Mouse (Mus musculus): ENCODE results near the gene Prcc.

Prcc gene

DNA sequence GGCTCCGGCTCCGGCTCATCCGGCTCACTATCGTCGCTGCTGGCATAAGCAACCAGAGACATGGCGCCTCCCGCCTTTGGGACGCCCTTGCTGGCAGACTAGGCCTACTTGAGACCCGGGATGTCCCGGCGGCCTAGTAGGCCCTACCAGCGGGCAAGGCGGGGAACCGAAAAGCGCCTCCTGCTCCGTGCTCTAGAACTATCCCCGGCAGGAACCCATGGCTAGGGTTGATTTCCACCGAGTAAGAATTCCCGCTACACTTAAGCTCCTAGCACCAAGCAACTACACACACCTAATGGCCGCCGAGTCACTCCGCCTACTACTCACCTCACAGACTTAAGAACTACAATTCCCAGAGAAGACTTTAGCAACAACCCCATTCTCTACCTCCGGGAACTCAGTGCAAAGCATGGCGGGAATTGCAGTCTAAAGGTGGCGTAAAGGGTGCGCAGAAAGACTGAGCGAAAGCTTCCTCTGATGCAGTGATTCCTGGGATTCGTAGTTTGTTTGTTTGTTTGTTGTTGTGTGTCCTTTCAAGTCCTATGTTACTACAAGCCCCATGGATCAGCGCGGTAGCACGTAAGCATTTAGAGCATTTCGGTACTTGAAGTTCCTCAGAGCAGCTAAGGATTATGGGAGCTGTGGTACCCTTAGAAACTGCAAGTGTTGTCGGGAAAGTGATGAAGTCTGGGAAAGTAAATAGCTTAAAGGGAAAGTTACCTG lies at the start of gene Prcc:
Prcc (minus strand) TSS at position 328 of the 723 bp plus-strand sequence.
- peak; percentile 91 for DNase-seq (ENCODE audit: extremely low spot score)

GRCm38 (mm10) chr3:87935201-87935600 lies 49.8 kb upstream of the Prcc start:
- no peak for DNase-seq (ENCODE audit: extremely low spot score)

DNA sequence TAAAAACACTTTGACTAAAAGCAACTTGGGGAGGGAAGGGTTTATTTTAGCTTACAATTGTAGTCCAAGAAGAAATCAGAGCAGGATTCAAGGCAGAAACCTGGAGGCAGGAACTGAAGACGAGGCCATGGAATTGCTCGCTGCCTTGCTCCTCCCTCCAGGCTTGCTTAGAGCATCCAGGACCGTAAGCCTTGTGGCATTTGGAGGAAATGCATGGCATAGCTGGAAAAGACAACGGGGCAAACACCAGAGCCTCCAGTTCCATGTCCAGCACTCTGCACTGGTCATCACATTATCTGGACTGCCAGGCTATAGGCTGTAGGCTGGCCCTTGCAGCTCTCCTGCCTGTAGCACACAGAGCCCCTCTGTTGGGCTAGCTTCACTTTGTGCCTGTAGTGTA lies 49.1 kb upstream of the Prcc start:
- no peak for DNase-seq (ENCODE audit: extremely low spot score)

DNA sequence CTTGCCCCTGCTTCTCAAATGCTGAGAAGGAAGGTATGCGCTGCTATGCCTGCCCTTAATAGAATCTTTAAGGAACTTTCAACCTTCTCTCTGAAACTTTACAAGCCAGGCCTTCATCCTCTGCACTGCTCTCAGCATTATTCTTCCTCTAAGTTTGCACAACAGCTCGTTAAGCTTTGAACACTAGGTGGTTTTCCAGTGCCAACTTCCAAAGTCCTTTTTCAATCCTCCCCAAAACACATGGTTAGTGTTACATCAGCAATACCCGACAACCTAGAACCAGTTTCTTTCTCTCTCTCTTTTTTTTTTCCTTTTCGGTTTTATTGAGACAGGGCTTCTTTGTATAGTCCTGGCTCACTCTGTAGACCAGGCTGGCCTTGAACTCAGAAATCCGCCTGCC lies 48.6 kb upstream of the Prcc start:
- DNase-seq (ENCODE audit: extremely low spot score): no peak

- DNase-seq (ENCODE audit: extremely low spot score): peak; percentile 97
Observed at GRCm38 (mm10) chr3:87930078-87930795, 44.8 kb upstream of the Prcc start, which contains the start of the genes Isg20l2 and Rrnad1. TSS of gene Isg20l2 (plus strand) at chr3:87930314. TSS of gene Rrnad1 (minus strand) at chr3:87930717.

DNA sequence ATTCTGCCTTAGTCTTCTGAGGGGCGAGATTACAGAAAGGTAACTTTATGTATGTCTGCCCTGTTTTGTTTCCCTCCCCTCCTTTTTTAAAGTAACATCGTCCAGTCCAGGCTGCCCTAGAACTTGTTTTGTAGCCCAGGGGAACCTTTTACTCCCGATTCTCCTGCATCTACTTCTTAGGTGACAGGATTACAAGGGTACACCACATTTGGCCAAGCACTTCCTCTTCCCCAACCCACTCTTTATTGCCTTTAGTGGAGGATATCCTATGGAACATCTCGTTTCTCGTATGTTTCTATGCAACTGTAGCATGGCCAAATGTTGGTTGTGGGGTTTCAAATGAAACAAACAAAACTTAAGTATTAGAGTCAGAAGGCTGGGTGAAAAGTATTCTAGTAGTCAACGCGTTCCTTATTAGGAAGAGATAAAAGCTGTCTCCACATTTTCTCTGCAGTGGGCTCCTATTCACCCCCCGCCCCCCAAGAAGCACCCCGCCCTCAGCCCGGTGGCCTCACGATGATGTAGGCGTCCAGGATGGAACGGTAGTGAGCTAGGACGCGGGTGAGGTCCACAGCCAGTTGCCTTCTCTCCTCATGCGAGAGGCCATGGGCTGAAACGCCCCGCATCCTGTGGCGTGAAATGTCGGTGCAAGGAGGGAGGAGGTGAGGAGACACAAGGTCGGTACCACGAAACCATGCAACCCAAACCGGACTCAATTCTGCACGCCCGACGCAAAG lies 44.1 kb upstream of the Prcc start:
- DNase-seq (ENCODE audit: extremely low spot score): no peak

- no peak for DNase-seq (ENCODE audit: extremely low spot score)
Observed at GRCm38 (mm10) chr3:87927452-87927851, 42.0 kb upstream of the Prcc start.

GRCm38 (mm10) chr3:87924996-87925395 lies 39.6 kb upstream of the Prcc start:
- no peak for DNase-seq (ENCODE audit: extremely low spot score)

GRCm38 (mm10) chr3:87920270-87920943 lies 35.0 kb upstream of the Prcc start:
- no peak for DNase-seq (ENCODE audit: extremely low spot score)

GRCm38 (mm10) chr3:87919336-87920108 lies 34.1 kb upstream of the Prcc start, which contains the start of gene Mrpl24:
TSS of gene Mrpl24 (plus strand) at chr3:87919506.
- DNase-seq (ENCODE audit: extremely low spot score): peak; percentile 83

- no peak for DNase-seq (ENCODE audit: extremely low spot score)
Observed at GRCm38 (mm10) chr3:87918551-87918950, 33.1 kb upstream of the Prcc start.

DNA sequence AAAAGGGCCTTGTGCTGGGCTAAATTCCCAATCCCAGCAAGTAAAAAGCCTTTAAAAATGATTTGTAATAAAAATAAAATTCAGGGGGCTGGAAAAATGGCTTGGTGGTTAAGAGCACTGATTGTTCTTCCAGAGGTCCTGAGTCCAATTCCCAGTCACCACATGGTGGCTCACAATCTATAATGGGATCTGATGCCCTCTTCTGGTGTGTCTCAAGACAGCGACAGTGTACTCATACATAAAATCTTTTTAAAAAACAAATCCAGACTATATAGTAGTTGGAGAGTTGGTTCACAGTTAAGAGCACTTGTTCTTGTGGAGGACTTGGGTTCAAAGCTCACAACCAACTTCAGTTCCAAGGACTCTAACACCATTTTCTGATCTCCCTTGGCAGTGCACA lies 31.6 kb upstream of the Prcc start:
- no peak for DNase-seq (ENCODE audit: extremely low spot score)

- DNase-seq (ENCODE audit: extremely low spot score): no peak
Observed at GRCm38 (mm10) chr3:87913891-87914290, 28.5 kb upstream of the Prcc start.

DNA sequence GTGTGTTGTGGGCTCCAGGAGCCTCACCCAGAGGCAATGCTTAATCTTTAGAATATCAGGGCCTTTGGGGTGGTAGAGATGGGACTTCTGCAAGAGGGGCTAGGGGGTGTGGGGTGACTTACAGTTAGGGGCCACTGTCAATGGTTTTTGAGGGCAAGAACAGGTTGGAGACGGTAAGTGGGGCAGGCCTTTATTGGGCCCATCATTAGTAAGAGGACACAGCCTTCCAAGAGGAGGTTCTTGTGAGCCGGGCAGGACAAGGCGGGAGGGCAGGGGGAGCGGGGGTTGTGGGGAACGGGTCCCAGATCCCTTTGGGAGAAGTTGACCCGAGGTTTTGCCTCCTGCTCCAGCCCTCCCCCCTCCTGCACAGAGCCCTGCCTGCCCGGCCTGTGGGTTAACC lies 28.1 kb upstream of the Prcc start:
- DNase-seq (ENCODE audit: extremely low spot score): no peak

GRCm38 (mm10) chr3:87910573-87911141 lies 25.2 kb upstream of the Prcc start:
- DNase-seq (ENCODE audit: extremely low spot score): peak; percentile 89

DNA sequence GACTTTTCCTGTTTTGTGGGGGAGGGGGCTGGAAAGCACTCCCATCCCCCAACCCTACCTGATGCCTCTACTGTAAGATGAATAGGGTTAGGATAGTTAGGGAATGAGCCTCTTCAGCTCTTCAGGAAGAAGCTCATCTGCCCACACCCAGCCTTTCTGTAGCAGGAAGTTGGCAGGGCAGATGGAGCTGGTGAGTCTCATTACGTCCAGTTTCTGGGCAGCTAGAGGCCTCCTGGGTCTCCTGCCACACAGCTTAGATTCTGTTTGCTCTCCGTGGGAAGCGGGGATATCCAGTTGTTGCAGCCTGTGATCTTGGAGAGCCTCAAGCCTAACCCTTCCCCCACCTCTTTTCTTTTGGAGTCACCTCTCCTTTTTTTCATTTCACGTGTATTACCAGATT lies 24.5 kb upstream of the Prcc start:
- no peak for DNase-seq (ENCODE audit: extremely low spot score)

GRCm38 (mm10) chr3:87909381-87909780 lies 24.0 kb upstream of the Prcc start:
- DNase-seq (ENCODE audit: extremely low spot score): no peak

DNA sequence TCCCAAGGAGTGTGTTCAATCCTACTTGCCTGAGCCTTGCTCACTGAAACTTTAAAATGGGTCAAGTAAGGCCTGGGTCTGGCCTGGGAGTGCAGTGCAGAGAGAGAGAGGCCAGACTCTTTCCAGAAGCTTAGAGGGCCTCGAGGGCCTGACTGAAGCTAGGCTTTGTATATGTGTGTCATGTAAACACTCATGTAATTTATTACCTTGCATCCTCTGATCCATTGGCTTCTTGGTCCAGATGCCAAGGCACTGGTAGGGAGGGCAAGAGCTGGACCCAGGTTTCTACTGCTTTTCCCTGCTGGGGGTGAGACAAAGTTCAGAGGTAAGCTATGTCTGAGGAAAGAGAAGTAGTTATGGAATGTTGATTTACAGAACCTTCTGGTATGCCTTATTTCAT lies 22.5 kb upstream of the Prcc start:
- no peak for DNase-seq (ENCODE audit: extremely low spot score)

DNA sequence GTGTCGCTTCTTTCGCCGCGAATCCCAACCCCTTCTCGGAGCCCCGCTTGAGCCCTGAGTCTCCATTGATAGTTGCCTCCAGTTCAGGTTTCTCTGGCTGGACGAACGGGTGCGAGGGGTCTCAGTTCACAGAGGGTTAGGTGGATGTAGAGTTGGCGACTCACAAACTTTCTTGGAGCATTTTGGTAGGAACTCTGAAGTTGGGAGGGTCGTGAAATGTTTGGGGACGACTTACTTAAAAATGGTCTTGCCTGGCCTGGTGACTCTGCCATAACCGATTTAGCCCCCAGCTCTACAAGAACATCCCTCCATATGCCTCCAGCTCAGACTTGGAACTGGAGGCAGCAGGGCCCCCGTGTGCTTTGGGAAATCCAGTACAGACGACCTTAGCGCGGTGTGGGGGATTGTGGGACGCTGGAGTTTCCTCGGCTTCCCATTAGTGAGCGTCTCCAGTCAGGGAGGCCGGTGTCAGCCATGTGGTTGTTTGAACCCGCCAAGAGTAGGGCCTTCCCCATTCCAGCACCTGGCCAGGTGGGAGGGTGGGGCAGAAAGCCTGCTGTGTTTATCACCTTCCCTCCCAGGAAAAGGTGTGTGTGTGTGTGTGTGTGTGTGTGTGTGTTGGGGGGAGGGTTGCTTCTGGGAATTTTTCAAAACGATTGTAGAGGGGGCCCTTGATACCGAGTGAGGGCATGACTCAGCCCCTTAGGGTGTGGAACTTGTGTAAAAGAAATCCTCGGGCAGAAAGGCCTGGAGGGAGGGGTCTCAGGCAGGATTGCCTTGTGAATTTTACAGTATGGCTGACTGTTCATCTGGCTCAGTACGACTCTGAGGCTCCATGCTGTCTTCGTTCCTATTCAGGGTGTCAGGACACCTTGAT lies 21.8 kb upstream of the Prcc start:
- DNase-seq (ENCODE audit: extremely low spot score): no peak

- DNase-seq (ENCODE audit: extremely low spot score): peak; percentile 57
Observed at GRCm38 (mm10) chr3:87906601-87906980, 21.2 kb upstream of the Prcc start.
